Mouse (Mus musculus) heart, postnatal 14 days (tissue): Measurements from ENCODE around the gene Ube2n. TPM values are rescaled to one million over a fixed set of nuclear protein-coding genes. Genes with fewer than 3 reads are reported as not detected.
"Not testable (repeated sequence)": the region's sequence is repeated elsewhere in the genome, so short reads cannot be mapped to it uniquely, and the experiment has no call there.

Experiments used
- DNase-seq, 2 experiments: peaks; one replicate each; pipeline ENCODE4 v3.0.0; 2021 to 2022
- intact Hi-C: fragments of 180-260 bp; cut with DNase I; formaldehyde crosslinking; loops from one replicate; pipeline ENCODE4 v1.15.1; 2025
- total RNA-seq, 2 experiments: library from RNA; stranded (reverse); gene quantifications; 2 replicates each; pipeline ENCODE4 v1.2.3; 2021

Gene Ube2n
- total RNA-seq, 2 experiments from 2014 or later: 96.8 to 101 TPM

GRCm38 (mm10) chr10:95515293-95515931 is 467 bp downstream of the Ube2n start:
- intact Hi-C loops: no loop called here

GRCm38 (mm10) chr10:95517656-95518055 is 2.7 kb downstream of the Ube2n start:
- intact Hi-C loops: no loop called here

More at GRCm38 (mm10) chr10:95515293-95515931, 467 bp downstream of the Ube2n start:
- peak; percentile 60 to 66 for DNase-seq

GRCm38 (mm10) chr10:95525037-95525675 is 10.2 kb downstream of the Ube2n start:
- intact Hi-C loops: no loop called here
- DNase-seq: no peak

More at GRCm38 (mm10) chr10:95517656-95518055, 2.7 kb downstream of the Ube2n start:
- DNase-seq: no peak

DNA sequence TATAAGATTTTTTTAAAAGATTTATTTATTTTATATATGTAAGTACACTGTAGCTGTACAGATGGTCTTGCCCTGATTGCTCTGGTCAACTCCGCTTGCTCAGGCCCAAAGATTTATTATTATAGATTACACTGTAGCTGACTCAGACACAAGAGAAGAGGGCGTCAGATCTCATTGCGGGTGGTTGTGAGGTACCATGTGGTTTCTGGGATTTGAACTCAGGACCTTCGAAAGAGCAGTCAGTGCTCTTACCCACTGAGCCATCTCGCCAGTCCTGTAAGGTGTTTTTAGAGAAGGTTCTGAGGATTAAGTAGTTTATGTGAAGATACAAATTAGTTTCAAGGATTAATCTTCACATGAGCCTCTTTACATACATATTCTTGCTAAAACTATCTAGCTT is 10.9 kb downstream of the Ube2n start:
- no peak for DNase-seq
- intact Hi-C loops: no loop called here

GRCm38 (mm10) chr10:95526495-95527122 is 11.7 kb downstream of the Ube2n start:
- intact Hi-C loops: no loop called here
- DNase-seq: no peak

DNA sequence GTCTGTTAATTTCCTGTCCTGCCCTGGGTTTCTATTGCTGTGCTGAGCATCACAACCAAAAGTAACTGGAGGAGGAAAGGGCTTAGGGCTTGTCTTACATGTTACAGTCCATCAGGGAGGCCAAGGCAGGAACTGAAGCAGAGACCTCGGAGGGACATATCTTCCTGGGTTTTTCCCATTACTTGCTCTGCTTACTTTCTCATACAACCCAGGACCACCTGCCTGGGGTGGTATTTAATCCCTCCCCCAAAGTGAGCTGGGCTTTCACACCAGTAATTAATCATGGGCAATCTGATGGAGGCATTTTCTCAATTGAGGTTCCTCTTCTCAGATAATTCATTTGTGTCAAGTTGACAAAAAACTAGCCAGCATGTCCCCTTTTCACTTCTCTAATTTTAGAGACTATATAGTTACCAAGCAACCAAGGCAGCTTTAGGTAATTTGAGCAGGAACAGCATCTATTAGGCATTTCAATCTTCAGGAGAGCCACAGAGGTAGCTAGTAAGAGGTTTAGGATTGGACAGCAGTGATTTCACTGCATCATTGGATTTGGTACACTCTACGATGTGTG is 15.7 kb downstream of the Ube2n start:
- intact Hi-C loops: no loop called here
- DNase-seq: no peak

DNA sequence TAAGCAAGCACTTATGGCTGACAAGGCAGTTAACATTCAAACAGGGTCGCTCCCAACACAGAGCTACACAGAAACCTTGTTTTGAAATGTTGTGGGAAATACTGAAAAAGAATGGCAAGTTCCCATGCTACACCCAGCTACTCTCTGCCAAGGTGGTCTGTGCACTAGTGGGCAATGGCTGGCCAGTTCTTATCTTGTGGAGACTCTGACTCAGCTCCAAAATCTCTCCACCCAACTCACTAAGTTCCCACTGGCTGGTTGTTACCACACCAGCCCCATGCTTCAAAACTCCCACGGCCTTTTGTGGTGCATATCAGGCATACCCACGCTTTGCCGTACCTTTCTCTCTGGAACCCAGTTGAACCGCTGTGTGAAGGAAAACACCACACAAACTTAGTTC is 18.0 kb downstream of the Ube2n start:
- no peak for DNase-seq

DNA sequence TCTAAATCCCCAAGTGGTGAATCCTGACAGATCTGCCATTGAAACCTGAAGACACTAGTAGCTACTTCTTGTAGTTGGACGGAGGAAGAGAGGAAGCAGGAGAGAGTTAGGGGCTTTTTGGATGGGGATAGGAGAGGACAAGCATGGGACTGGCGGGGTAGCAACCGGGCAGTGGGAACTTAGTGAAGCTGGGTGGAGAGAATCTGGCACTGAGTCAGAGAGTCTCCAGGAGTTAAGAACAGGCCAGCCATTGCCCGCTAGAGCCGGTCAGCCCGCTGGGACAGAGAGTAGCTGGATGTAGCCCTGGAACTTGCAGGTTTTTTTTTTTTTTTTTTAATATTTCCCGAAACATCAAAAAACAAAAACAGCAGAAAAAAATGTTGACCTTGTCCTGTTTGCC is 18.4 kb downstream of the Ube2n start:
- intact Hi-C loops: no loop called here
- peak in 1 of 2 experiments; percentile 19 for DNase-seq

More for the DNA sequence above, 18.0 kb downstream of the Ube2n start:
- intact Hi-C loops: no loop called here

GRCm38 (mm10) chr10:95535399-95536221 is 20.7 kb downstream of the Ube2n start:
- no peak for DNase-seq
- intact Hi-C loops: no loop called here

DNA sequence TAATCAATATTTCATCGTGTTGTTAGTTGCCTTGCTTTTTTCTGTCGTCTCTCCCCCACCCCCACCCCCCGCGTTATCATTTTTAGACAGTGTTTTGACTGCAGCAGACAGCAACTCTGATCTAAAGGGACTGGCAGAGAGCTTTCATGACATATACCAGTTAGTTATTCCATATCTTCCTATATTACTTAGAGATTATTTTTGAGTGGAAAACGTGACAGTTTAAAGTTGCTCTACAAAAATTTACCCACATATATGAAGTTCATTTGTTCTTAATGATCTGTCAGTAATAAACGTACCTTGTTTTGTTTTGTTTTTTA is 21.2 kb downstream of the Ube2n start:
- no peak for DNase-seq
- intact Hi-C loops: no loop called here

DNA sequence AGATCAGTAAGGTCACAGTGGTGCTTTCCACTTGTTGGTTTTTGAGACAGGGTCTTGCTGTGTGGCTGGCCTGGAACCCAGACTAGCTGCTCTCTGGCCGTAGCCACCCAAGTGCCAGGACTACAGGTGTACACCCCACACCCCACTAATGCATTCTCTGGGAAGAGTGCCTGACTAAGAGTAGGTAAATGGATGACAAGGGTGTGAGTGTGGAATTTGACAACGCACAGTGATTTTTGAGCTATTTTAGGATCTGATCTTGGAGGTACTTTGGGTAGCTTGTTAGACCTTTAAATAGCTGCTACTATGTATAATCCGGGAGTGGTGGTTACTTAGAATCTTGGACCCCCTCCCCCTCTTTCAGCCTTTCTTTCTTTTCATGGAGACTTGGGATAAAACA is 24.3 kb downstream of the Ube2n start:
- DNase-seq: no peak
- intact Hi-C loops: no loop called here

GRCm38 (mm10) chr10:95539841-95540240 is 24.9 kb downstream of the Ube2n start:
- DNase-seq: no peak
- intact Hi-C loops: no loop called here

DNA sequence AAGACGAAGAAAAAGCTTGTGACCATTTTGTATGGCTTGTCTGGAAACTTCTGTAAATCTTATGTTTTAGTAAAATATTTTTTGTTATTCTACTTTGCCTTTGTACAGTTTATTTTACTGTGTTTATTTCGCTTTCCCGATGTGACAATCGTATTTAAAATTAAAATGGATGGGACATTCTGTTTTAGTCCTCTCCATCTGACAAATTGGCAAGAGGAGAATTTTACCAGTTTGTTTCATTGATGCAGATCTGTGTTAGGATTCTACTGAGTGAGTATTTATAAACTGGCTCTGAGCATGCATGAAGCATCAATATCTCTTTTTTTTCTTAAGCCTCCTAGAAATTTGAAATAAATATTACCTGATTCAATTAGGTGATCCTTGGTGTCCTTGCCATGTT is 28.0 kb downstream of the Ube2n start:
- intact Hi-C loops: no loop called here
- no peak for DNase-seq

DNA sequence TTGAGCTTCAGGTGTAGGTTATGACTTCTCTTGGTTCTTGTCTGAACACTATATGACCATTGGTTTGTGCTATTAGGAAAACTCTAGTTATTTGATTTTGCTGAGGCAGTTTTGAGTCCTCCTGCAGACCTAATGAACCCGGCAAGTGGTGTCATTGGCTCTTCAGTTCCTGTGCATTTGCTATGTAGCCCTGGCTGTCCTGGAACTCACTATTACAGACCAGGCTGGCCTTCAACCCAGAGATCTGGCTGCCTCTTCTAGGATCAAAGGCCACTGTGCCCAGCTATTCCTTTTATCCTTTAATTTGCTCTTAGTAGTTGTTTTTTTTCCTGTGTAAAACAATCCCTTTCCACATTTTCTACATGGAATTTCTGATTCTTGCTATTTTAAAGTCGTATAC is 28.4 kb downstream of the Ube2n start:
- DNase-seq: no peak
- intact Hi-C loops: no loop called here

GRCm38 (mm10) chr10:95544004-95544403 is 29.1 kb downstream of the Ube2n start:
- DNase-seq: no peak
- intact Hi-C loops: no loop called here

GRCm38 (mm10) chr10:95544651-95545050 is 29.7 kb downstream of the Ube2n start:
- DNase-seq: no peak

GRCm38 (mm10) chr10:95545051-95545450 is 30.1 kb downstream of the Ube2n start:
- intact Hi-C loops: loop anchor here (5.0 kb wide), 1 partner anchor 53 kb away; no protein-coding TSS in a partner anchor
- no peak for DNase-seq

More at GRCm38 (mm10) chr10:95544651-95545050, 29.7 kb downstream of the Ube2n start:
- intact Hi-C loops: loop anchor here (5.0 kb wide), 1 partner anchor 52 kb away; no protein-coding TSS in a partner anchor

GRCm38 (mm10) chr10:95546178-95546577 is 31.2 kb downstream of the Ube2n start:
- intact Hi-C loops: loop anchor here (5.0 kb wide), 1 partner anchor 54 kb away; no protein-coding TSS in a partner anchor
- no peak for DNase-seq

DNA sequence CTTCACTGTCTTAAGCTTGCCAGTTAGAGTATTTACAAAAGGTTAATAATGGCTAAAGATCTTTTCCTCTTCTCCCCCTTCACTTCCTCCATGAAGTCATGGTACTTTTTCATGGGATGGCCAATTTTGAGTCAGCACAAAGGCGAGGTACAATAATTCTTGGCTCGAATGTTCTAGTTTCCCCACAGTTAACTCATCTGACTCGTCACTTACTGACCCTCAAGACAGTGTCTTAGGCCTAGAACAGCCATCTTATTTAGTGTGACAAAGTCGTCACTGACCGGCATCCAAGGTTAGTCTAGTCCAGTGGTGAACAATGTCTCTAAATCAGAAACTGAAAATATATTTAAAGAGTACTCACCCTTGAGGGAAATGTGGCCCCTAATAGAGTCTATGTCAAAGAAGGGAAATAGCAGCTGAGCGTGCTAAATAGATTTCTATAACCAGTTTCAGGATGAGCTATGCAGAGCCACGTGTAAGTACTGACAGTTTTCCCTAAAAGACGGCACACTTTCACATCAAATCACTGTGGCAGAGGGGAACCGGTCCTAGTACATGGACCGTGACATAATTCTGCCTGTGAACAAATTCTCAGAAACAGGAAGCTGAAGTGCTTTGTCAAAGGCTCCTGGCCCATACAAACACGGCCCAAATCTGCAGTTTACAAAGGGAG is 33.3 kb downstream of the Ube2n start:
- DNase-seq: no peak
- intact Hi-C loops: loop anchor here (5.0 kb wide), 1 partner anchor 56 kb away; no protein-coding TSS in a partner anchor

- intact Hi-C loops: loop anchor here (5.0 kb wide), 1 partner anchor 57 kb away; no protein-coding TSS in a partner anchor
- not testable (repeated sequence) for DNase-seq
These were observed 34.1 kb downstream of the Ube2n start for GRCm38 (mm10) chr10:95549080-95549479.
